15 mouse cellular contexts compared by ENCODE assay signal in genomic region chr4:88995129-88995919, GRCm38 (mm10).
"Had no signal": no experiment of that assay in that cellular context is flagged by ENCODE, and none has a peak within 500 bp of the region (broad histone marks: within the 10 kb centered on the region; RNA-seq: fewer than 3 reads in every experiment).

No protein-coding gene starts in this region.

- DNase-seq: kidney, adult 18-20 months; kidney, postnatal 10 days; left cerebral cortex, postnatal 4 days; lung, embryonic 14.5 days; lung, postnatal 10 days; lung, postnatal 4 days; right cerebral cortex, postnatal 4 days; spleen, adult 18-20 months; thymus, adult 18-20 months; thymus, postnatal 25 days had no signal

- H3K9me3 ChIP-seq: limb, embryonic 13.5 days; midbrain, embryonic 13.5 days; neural tube, embryonic 15.5 days had no signal

- ATAC-seq: midbrain, embryonic 13.5 days had no signal

- H3K27me3 ChIP-seq: limb, embryonic 13.5 days; midbrain, embryonic 13.5 days; neural tube, embryonic 15.5 days had no signal

- H3K9ac ChIP-seq: limb, embryonic 13.5 days; lung, embryonic 14.5 days; midbrain, embryonic 13.5 days; neural tube, embryonic 15.5 days had no signal

- H3K36me3 ChIP-seq: limb, embryonic 13.5 days; midbrain, embryonic 13.5 days; neural tube, embryonic 15.5 days had no signal

- H3K4me2 ChIP-seq: limb, embryonic 13.5 days; liver, embryonic 11.5 days; lung, embryonic 14.5 days; midbrain, embryonic 13.5 days; neural tube, embryonic 15.5 days had no signal

- H3K4me3 ChIP-seq: limb, embryonic 13.5 days; midbrain, embryonic 13.5 days; myocyte; neural tube, embryonic 15.5 days had no signal

- H3K4me1 ChIP-seq: limb, embryonic 13.5 days; midbrain, embryonic 13.5 days; neural tube, embryonic 15.5 days had no signal

- H3K27ac ChIP-seq: limb, embryonic 13.5 days; midbrain, embryonic 13.5 days; neural tube, embryonic 15.5 days had no signal
